Comparison of ENCODE assay signal across 27 mouse cellular contexts in genomic region chr7:75721302-75721701, GRCm38 (mm10).
"Had no signal": no experiment of that assay in that cellular context is flagged by ENCODE, and none has a peak within 500 bp of the region (broad histone marks: within the 10 kb centered on the region; RNA-seq: fewer than 3 reads in every experiment).

No protein-coding gene starts in this region.

- H3K4me1 ChIP-seq: heart, embryonic 10.5 days; hindbrain, embryonic 10.5 days; hindbrain, embryonic 12.5 days; intestine, embryonic 15.5 days; kidney, embryonic 15.5 days; limb, embryonic 10.5 days; liver, embryonic 15.5 days had no signal

- H3K4me3 ChIP-seq: gastrocnemius, adult 2 months; heart, embryonic 10.5 days; heart, embryonic 12.5 days; hindbrain, embryonic 10.5 days; hindbrain, embryonic 12.5 days; intestine, embryonic 15.5 days; kidney, embryonic 15.5 days; left cerebral cortex, adult 2 months; limb, embryonic 10.5 days; limb, embryonic 12.5 days; liver, embryonic 13.5 days; liver, embryonic 15.5 days had no signal

- H3K4me2 ChIP-seq: heart, embryonic 12.5 days; hindbrain, embryonic 12.5 days; hindbrain, embryonic 14.5 days; intestine, embryonic 15.5 days; kidney, embryonic 15.5 days; limb, embryonic 12.5 days; liver, embryonic 11.5 days; liver, embryonic 13.5 days; liver, embryonic 15.5 days had no signal

- DNase-seq: gastrocnemius, adult 2 months; gastrocnemius, postnatal 10 days; gastrocnemius, postnatal 25 days; heart, adult 18-20 months; heart, postnatal 10 days; heart, postnatal 4 days; kidney, adult 2 months; kidney, postnatal 25 days; kidney, postnatal 4 days; liver; liver, embryonic 13.5 days had no signal

- H3K9ac ChIP-seq: heart, embryonic 12.5 days; hindbrain, embryonic 12.5 days; hindbrain, embryonic 14.5 days; intestine, embryonic 15.5 days; kidney, embryonic 15.5 days; limb, embryonic 12.5 days; liver, embryonic 13.5 days; liver, embryonic 15.5 days had no signal

- H3K27me3 ChIP-seq: heart, embryonic 12.5 days; hindbrain, embryonic 12.5 days; intestine, embryonic 15.5 days; kidney, embryonic 15.5 days; limb, embryonic 12.5 days; liver, embryonic 13.5 days; liver, embryonic 15.5 days had no signal

- ATAC-seq: forebrain, embryonic 16.5 days; hindbrain, embryonic 16.5 days; inflammation-experienced regulatory T-cells, adult 6 months; intestine, embryonic 15.5 days; intestine, postnatal 0 days had no signal

- H3K27ac ChIP-seq: gastrocnemius, adult 2 months; heart, embryonic 10.5 days; hindbrain, embryonic 10.5 days; hindbrain, embryonic 12.5 days; hindbrain, embryonic 14.5 days; intestine, embryonic 15.5 days; kidney, embryonic 15.5 days; left cerebral cortex, adult 2 months; limb, embryonic 10.5 days; limb, embryonic 12.5 days; liver, embryonic 13.5 days; liver, embryonic 15.5 days had no signal

- H3K9me3 ChIP-seq: heart, embryonic 10.5 days; heart, embryonic 12.5 days; hindbrain, embryonic 10.5 days; hindbrain, embryonic 12.5 days; intestine, embryonic 15.5 days; kidney, embryonic 15.5 days; limb, embryonic 10.5 days; limb, embryonic 12.5 days; liver, embryonic 13.5 days; liver, embryonic 15.5 days had no signal
